19 mouse cellular contexts compared by ENCODE assay signal in genomic region chr3:85669844-85670243, GRCm38 (mm10).
"Had no signal": no experiment of that assay in that cellular context is flagged by ENCODE, and none has a peak within 500 bp of the region (broad histone marks: within the 10 kb centered on the region; RNA-seq: fewer than 3 reads in every experiment).

No protein-coding gene starts in this region.

- H3K9me3 ChIP-seq: liver, embryonic 12.5 days; midbrain, embryonic 10.5 days; midbrain, embryonic 13.5 days; neural tube, embryonic 13.5 days; neural tube, embryonic 15.5 days had no signal

- H3K4me2 ChIP-seq: liver, embryonic 12.5 days; midbrain, embryonic 13.5 days; neural tube, embryonic 13.5 days; neural tube, embryonic 15.5 days had no signal

- H3K4me3 ChIP-seq: liver, embryonic 12.5 days; midbrain, embryonic 10.5 days; midbrain, embryonic 13.5 days; myocyte; neural tube, embryonic 13.5 days; neural tube, embryonic 15.5 days had no signal

- H3K27me3 ChIP-seq: liver, embryonic 12.5 days; midbrain, embryonic 13.5 days; neural tube, embryonic 13.5 days; neural tube, embryonic 15.5 days had no signal

- H3K27ac ChIP-seq: liver, embryonic 12.5 days; liver, embryonic 14.5 days; midbrain, embryonic 10.5 days; midbrain, embryonic 13.5 days; neural tube, embryonic 13.5 days; neural tube, embryonic 15.5 days had no signal

- ATAC-seq: liver, embryonic 12.5 days; midbrain, embryonic 13.5 days; midbrain, embryonic 16.5 days had no signal

- H3K4me1 ChIP-seq: liver, embryonic 12.5 days; midbrain, embryonic 10.5 days; midbrain, embryonic 13.5 days; neural tube, embryonic 13.5 days; neural tube, embryonic 15.5 days had no signal

- H3K36me3 ChIP-seq: liver, embryonic 12.5 days; midbrain, embryonic 10.5 days; midbrain, embryonic 13.5 days; neural tube, embryonic 13.5 days; neural tube, embryonic 15.5 days had no signal

- H3K9ac ChIP-seq: liver, embryonic 12.5 days; liver, embryonic 14.5 days; midbrain, embryonic 13.5 days; neural tube, embryonic 13.5 days; neural tube, embryonic 15.5 days had no signal

- DNase-seq: lung, adult 18-20 months; lung, postnatal 10 days; lung, postnatal 4 days; retina, postnatal 1 day; right cerebral cortex, adult 18-20 months; right cerebral cortex, postnatal 25 days; right cerebral cortex, postnatal 4 days; spleen, adult 18-20 months; thymus, adult 18-20 months; thymus, postnatal 14 days; thymus, postnatal 36 days had no signal
